Mouse (Mus musculus) kidney, adult 2 months (tissue): ENCODE measurements at regions not wholly inside any gene's neighbourhood (a gene's known extent, or its start where the extent isn't known, plus 50 kb on each side); places are given as distances from the start of the nearest gene placed in this dataset.

Source experiments
- CTCF ChIP-seq: fragments of 200-500 bp; conservative IDR thresholded peaks from 2 replicates; pipeline ENCODE4 v1.5.1; 2011; ENCODE audit warnings: low read depth, mild to moderate bottlenecking, control low read depth, low read length, moderate library complexity, mixed read lengths; ENCODE audit not compliant: insufficient read depth, insufficient read length
- POLR2A ChIP-seq: fragments of 200-500 bp; IDR thresholded peaks from one replicate; pipeline ENCODE4 v1.6.1; 2011; ENCODE audit warnings: low read depth, low read length, control low read depth

DNA sequence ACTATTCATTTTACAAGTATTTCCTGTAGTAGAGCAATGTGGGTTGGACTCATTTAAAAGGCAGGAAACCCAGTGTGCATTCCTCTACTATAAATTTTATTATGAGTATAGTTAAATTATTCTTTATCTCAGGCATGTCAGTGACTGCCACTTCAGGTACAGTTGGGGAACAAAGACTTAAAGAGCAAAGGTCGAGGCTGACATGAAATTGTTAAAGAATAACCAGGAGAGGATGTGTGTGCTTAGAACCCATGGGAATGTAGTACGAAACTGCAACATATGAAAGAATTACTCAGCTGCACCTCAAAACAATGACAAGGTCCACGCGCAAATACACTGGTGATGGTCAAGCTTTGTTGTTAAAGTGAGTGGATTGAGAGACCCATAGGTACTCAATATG is 1583.4 kb upstream of the Slc10a2 start:
- TF ChIP-seq POLR2A (no peak), CTCF (no peak)
